Mouse (Mus musculus): ENCODE measurements around the gene Slc25a12. TPM values are rescaled to one million over a fixed set of nuclear protein-coding genes. Genes with fewer than 3 reads are reported as not detected.
"Not testable (repeated sequence)": the region's sequence is repeated elsewhere in the genome, so short reads cannot be mapped to it uniquely, and the experiment has no call there.

Gene Slc25a12
- total and polyA plus RNA-seq, 2 experiments from 2014 or later = 122 to 158 TPM

GRCm38 (mm10) chr2:71381962-71382361 lies 14.4 kb upstream of the Slc25a12 start:
- ATAC-seq = no peak
- 71% methylated on average over 4 of the region's 4 CpGs for WGBS
- no peaks in the 10 kb centered on the region for H3K4me1 ChIP-seq (ENCODE audit: insufficient read depth, low read length)

GRCm38 (mm10) chr2:71377426-71377825 lies 9.9 kb upstream of the Slc25a12 start:
- Histone ChIP-seq H3K9me3 (ENCODE audit: low read length) (no peaks in the 10 kb centered on the region), H3K4me3 (ENCODE audit: low read length) (no peak overlapping the region), H3K9ac (replicated peaks; ENCODE audit: low read length) (no peak overlapping the region), H3K27me3 (ENCODE audit: insufficient read depth, low read length) (no peaks in the 10 kb centered on the region), H3K4me1 (ENCODE audit: insufficient read depth, low read length) (no peaks in the 10 kb centered on the region), H3K36me3 (ENCODE audit: insufficient read depth, low read length) (no peaks in the 10 kb centered on the region), H3K27ac (no peak overlapping the region), H3K4me2 (ENCODE audit: low read depth, low read length) (no peak overlapping the region)
- TF ChIP-seq CTCF (IDR thresholded peaks at IDR 0.05; ENCODE audit: low read depth) = no peak
- no peak for DNase-seq (ENCODE audit: low spot score)
- 87% methylated on average over 5 of the region's 5 CpGs for WGBS
- ATAC-seq = no peak

More at GRCm38 (mm10) chr2:71381962-71382361, 14.4 kb upstream of the Slc25a12 start:
- H3K9me3 ChIP-seq (ENCODE audit: low read length) = no peaks in the 10 kb centered on the region
- no peaks in the 10 kb centered on the region for H3K36me3 ChIP-seq (ENCODE audit: insufficient read depth, low read length)
- H3K9ac ChIP-seq (replicated peaks; ENCODE audit: low read length) = no peak overlapping the region
- no peak overlapping the region for H3K4me2 ChIP-seq (ENCODE audit: low read depth, low read length)
- DNase-seq (ENCODE audit: low spot score) = no peak
- no peak overlapping the region for H3K27ac ChIP-seq
- no peaks in the 10 kb centered on the region for H3K27me3 ChIP-seq (ENCODE audit: insufficient read depth, low read length)
- no peak for TF ChIP-seq CTCF (IDR thresholded peaks at IDR 0.05; ENCODE audit: low read depth)
- H3K4me3 ChIP-seq (ENCODE audit: low read length) = no peak overlapping the region

GRCm38 (mm10) chr2:71376433-71376906 lies 8.9 kb upstream of the Slc25a12 start:
- H3K4me3 ChIP-seq (ENCODE audit: low read length) = no peak overlapping the region
- no peaks in the 10 kb centered on the region for H3K4me1 ChIP-seq (ENCODE audit: insufficient read depth, low read length)
- 51% methylated on average over 11 of the region's 11 CpGs for WGBS
- no peak overlapping the region for H3K4me2 ChIP-seq (ENCODE audit: low read depth, low read length)
- no peak for TF ChIP-seq CTCF (IDR thresholded peaks at IDR 0.05; ENCODE audit: low read depth)
- no peak overlapping the region for H3K9ac ChIP-seq (replicated peaks; ENCODE audit: low read length)
- ATAC-seq (no peak), DNase-seq (ENCODE audit: low spot score) (no peak)
- no peaks in the 10 kb centered on the region for H3K27me3 ChIP-seq (ENCODE audit: insufficient read depth, low read length)
- no peaks in the 10 kb centered on the region for H3K9me3 ChIP-seq (ENCODE audit: low read length)
- H3K27ac ChIP-seq = no peak overlapping the region
- no peaks in the 10 kb centered on the region for H3K36me3 ChIP-seq (ENCODE audit: insufficient read depth, low read length)

GRCm38 (mm10) chr2:71374275-71375155 lies 7.0 kb upstream of the Slc25a12 start:
- no peak for TF ChIP-seq CTCF (IDR thresholded peaks at IDR 0.05; ENCODE audit: low read depth)
- Histone ChIP-seq H3K4me3 (ENCODE audit: low read length) (no peak overlapping the region), H3K4me1 (ENCODE audit: insufficient read depth, low read length) (no peaks in the 10 kb centered on the region), H3K9ac (replicated peaks; ENCODE audit: low read length) (no peak overlapping the region), H3K4me2 (ENCODE audit: low read depth, low read length) (no peak overlapping the region), H3K27me3 (ENCODE audit: insufficient read depth, low read length) (no peaks in the 10 kb centered on the region), H3K9me3 (ENCODE audit: low read length) (no peaks in the 10 kb centered on the region), H3K27ac (no peak overlapping the region), H3K36me3 (ENCODE audit: insufficient read depth, low read length) (no peaks in the 10 kb centered on the region)
- 76% methylated on average over 8 of the region's 8 CpGs for WGBS
- DNase-seq (ENCODE audit: low spot score) (no peak), ATAC-seq (no peak)

- H3K4me2 ChIP-seq (ENCODE audit: low read depth, low read length); H3K9ac ChIP-seq (replicated peaks; ENCODE audit: low read length); H3K4me1 ChIP-seq (ENCODE audit: insufficient read depth, low read length); ATAC-seq; H3K27me3 ChIP-seq (ENCODE audit: insufficient read depth, low read length); H3K4me3 ChIP-seq (ENCODE audit: low read length); DNase-seq (ENCODE audit: low spot score); H3K36me3 ChIP-seq (ENCODE audit: insufficient read depth, low read length); H3K27ac ChIP-seq; H3K9me3 ChIP-seq (ENCODE audit: low read length): not testable (repeated sequence)
- 89% methylated on average over 4 of the region's 4 CpGs for WGBS
Measured at GRCm38 (mm10) chr2:71372261-71372660, 4.7 kb upstream of the Slc25a12 start.

- no peaks in the 10 kb centered on the region for H3K9me3 ChIP-seq (ENCODE audit: low read length)
- 67% methylated on average over 5 of the region's 5 CpGs for WGBS
- no peak overlapping the region for H3K27ac ChIP-seq
- no peaks in the 10 kb centered on the region for H3K27me3 ChIP-seq (ENCODE audit: insufficient read depth, low read length)
- H3K4me2 ChIP-seq (ENCODE audit: low read depth, low read length) = no peak overlapping the region
- H3K4me3 ChIP-seq (ENCODE audit: low read length) = no peak overlapping the region
- H3K36me3 ChIP-seq (ENCODE audit: insufficient read depth, low read length) = no peaks in the 10 kb centered on the region
- ATAC-seq (no peak), DNase-seq (ENCODE audit: low spot score) (no peak)
- H3K9ac ChIP-seq (replicated peaks; ENCODE audit: low read length) = no peak overlapping the region
- TF ChIP-seq CTCF (IDR thresholded peaks at IDR 0.05; ENCODE audit: low read depth) = no peak
- no peaks in the 10 kb centered on the region for H3K4me1 ChIP-seq (ENCODE audit: insufficient read depth, low read length)
Measured at GRCm38 (mm10) chr2:71371790-71372189, 4.2 kb upstream of the Slc25a12 start.

- H3K27me3 ChIP-seq (ENCODE audit: insufficient read depth, low read length) = no peaks in the 10 kb centered on the region
Measured at GRCm38 (mm10) chr2:71368086-71368485, 537 bp upstream of the Slc25a12 start.

More at GRCm38 (mm10) chr2:71368086-71368485, 537 bp upstream of the Slc25a12 start:
- Histone ChIP-seq H3K27ac (no peak overlapping the region), H3K4me1 (ENCODE audit: insufficient read depth, low read length) (0 out of 2 replicates have a peak, but pooled peaks cover 7% of the 10 kb centered on the region), H3K9me3 (ENCODE audit: low read length) (no peaks in the 10 kb centered on the region), H3K4me3 (ENCODE audit: low read length) (peak overlapping the region; percentile 77), H3K4me2 (ENCODE audit: low read depth, low read length) (peak overlapping the region; percentile 75), H3K9ac (replicated peaks; ENCODE audit: low read length) (no peak overlapping the region), H3K36me3 (ENCODE audit: insufficient read depth, low read length) (no peaks in the 10 kb centered on the region)
- TF ChIP-seq CTCF (IDR thresholded peaks at IDR 0.05; ENCODE audit: low read depth) = no peak
- ATAC-seq (no peak), DNase-seq (ENCODE audit: low spot score) (no peak)
- 43% methylated on average over 8 of the region's 8 CpGs for WGBS
